Mouse (Mus musculus): ENCODE results near the gene Foxg1.

Foxg1 gene

DNA sequence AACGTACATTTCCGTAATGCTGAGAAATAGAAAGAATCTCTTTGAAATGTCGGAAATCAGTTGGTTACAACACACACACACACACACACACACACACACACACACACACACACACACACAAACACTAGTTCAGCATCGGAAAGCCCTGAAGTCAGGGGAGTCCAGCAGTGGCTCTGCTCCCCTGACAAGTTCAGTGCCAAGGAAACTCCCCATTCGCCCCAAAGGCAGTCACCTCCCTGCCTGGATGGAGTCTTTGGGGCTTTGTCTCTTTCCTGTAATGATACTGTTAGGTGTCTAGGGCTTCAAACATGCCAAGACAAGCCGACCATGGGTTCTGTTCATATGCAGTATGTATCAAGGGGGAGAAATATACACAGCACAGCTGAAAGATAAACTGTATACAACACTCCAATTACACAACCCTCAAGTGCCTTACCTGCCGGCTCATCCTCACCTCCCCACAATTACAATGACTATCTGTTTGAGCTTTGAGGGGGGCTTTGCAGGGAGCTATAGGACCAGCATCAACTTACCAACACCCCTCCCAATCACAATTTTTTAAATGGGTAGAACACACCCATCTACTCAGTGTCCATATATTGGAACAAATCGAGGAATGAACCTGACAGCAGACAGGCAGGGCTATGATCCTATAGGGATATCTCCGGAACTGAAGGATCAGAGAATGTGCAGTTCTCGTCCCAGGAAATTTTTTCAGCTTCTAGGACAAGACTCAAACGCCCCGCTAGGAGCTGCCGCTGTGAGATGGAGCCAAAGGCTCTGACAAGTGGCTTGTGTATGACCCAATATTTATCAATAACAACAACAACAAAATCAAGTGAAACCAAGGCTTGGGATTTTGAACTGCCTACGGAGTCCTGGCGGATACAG is 6.8 kb upstream of the Foxg1 start:
- Histone ChIP-seq H3K4me1 (replicated peaks; ENCODE audit: low read depth, low read length) (peaks cover 10% of the 10 kb centered on the region; the same call in 1 of the 2 replicates), H3K9me3 (ENCODE audit: low read length) (no peaks in the 10 kb centered on the region), H3K4me3 (replicated peaks; ENCODE audit: low read length) (no peak overlapping the region), H3K36me3 (ENCODE audit: insufficient read depth, low read length) (no peaks in the 10 kb centered on the region), H3K27me3 (ENCODE audit: insufficient read depth, low read length) (peaks cover 82% of the 10 kb centered on the region)
- TF ChIP-seq NANOG (IDR thresholded peaks at IDR 0.05; ENCODE audit: borderline replicate concordance, low read length) (no peak), CTCF (conservative IDR thresholded peaks at IDR 0.05; ENCODE audit: low read length) (no peak), POU5F1 (IDR thresholded peaks at IDR 0.05; ENCODE audit: borderline replicate concordance, low read length) (no peak)

- Histone ChIP-seq H3K27me3 (ENCODE audit: insufficient read depth, low read length) (peaks cover 86% of the 10 kb centered on the region), H3K36me3 (ENCODE audit: insufficient read depth, low read length) (no peaks in the 10 kb centered on the region), H3K9me3 (ENCODE audit: low read length) (no peaks in the 10 kb centered on the region), H3K4me1 (replicated peaks; ENCODE audit: low read depth, low read length) (peaks cover 10% of the 10 kb centered on the region; the same call in 1 of the 2 replicates), H3K4me3 (replicated peaks; ENCODE audit: low read length) (no peak overlapping the region)
- no peak for TF ChIP-seq CTCF (conservative IDR thresholded peaks at IDR 0.05; ENCODE audit: low read length)
- no peak for TF ChIP-seq NANOG (IDR thresholded peaks at IDR 0.05; ENCODE audit: borderline replicate concordance, low read length)
- no peak for TF ChIP-seq POU5F1 (IDR thresholded peaks at IDR 0.05; ENCODE audit: borderline replicate concordance, low read length)
Measured at GRCm38 (mm10) chr12:49376318-49376992, 6.0 kb upstream of the Foxg1 start.

GRCm38 (mm10) chr12:49377281-49377970 is 5.0 kb upstream of the Foxg1 start:
- H3K27me3 ChIP-seq (ENCODE audit: insufficient read depth, low read length), result peaks cover 93% of the 10 kb centered on the region
- no peaks in the 10 kb centered on the region for H3K36me3 ChIP-seq (ENCODE audit: insufficient read depth, low read length)
- H3K9me3 ChIP-seq (ENCODE audit: low read length), result no peaks in the 10 kb centered on the region
- H3K4me3 ChIP-seq (replicated peaks; ENCODE audit: low read length), result no peak overlapping the region
- H3K4me1 ChIP-seq (replicated peaks; ENCODE audit: low read depth, low read length), result peaks cover 20% of the 10 kb centered on the region; the same call in 1 of the 2 replicates
- TF ChIP-seq NANOG (IDR thresholded peaks at IDR 0.05; ENCODE audit: borderline replicate concordance, low read length) (no peak), CTCF (conservative IDR thresholded peaks at IDR 0.05; ENCODE audit: low read length) (no peak), POU5F1 (IDR thresholded peaks at IDR 0.05; ENCODE audit: borderline replicate concordance, low read length) (no peak)

DNA sequence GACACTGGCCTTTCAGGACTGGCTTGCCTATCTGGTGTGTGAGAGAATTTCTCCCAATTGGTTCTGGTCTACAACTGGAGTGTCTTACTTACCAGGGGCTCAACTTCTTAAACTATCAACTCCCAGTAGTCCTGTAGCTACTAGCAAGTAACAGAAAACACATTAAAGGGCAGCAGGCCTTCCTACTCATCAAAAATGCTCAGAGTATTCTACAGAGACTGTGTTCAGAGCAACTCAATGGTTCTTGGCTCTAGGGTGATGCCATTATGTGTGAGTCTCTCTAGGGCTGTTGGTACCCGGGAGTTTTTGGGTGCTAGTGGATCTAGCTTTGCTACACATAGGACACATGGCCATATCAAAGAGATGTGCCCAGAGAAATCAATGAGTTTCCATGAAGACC is 3.5 kb upstream of the Foxg1 start:
- H3K27me3 ChIP-seq (ENCODE audit: insufficient read depth, low read length), result peaks cover 88% of the 10 kb centered on the region
- no peak for TF ChIP-seq CTCF (conservative IDR thresholded peaks at IDR 0.05; ENCODE audit: low read length)
- TF ChIP-seq NANOG (IDR thresholded peaks at IDR 0.05; ENCODE audit: borderline replicate concordance, low read length), result no peak
- TF ChIP-seq POU5F1 (IDR thresholded peaks at IDR 0.05; ENCODE audit: borderline replicate concordance, low read length), result no peak

GRCm38 (mm10) chr12:49379446-49379845 is 3.0 kb upstream of the Foxg1 start:
- peaks cover 83% of the 10 kb centered on the region for H3K27me3 ChIP-seq (ENCODE audit: insufficient read depth, low read length)
- no peaks in the 10 kb centered on the region for H3K9me3 ChIP-seq (ENCODE audit: low read length)
- no peak for TF ChIP-seq POU5F1 (IDR thresholded peaks at IDR 0.05; ENCODE audit: borderline replicate concordance, low read length)
- TF ChIP-seq CTCF (conservative IDR thresholded peaks at IDR 0.05; ENCODE audit: low read length), result no peak
- TF ChIP-seq NANOG (IDR thresholded peaks at IDR 0.05; ENCODE audit: borderline replicate concordance, low read length), result no peak
- no peak overlapping the region for H3K4me3 ChIP-seq (replicated peaks; ENCODE audit: low read length)
- no peaks in the 10 kb centered on the region for H3K36me3 ChIP-seq (ENCODE audit: insufficient read depth, low read length)
- H3K4me1 ChIP-seq (replicated peaks; ENCODE audit: low read depth, low read length), result peaks cover 22% of the 10 kb centered on the region

More for the DNA sequence above, 3.5 kb upstream of the Foxg1 start:
- Histone ChIP-seq H3K4me3 (replicated peaks; ENCODE audit: low read length) (no peak overlapping the region), H3K9me3 (ENCODE audit: low read length) (no peaks in the 10 kb centered on the region), H3K36me3 (ENCODE audit: insufficient read depth, low read length) (no peaks in the 10 kb centered on the region), H3K4me1 (replicated peaks; ENCODE audit: low read depth, low read length) (peaks cover 26% of the 10 kb centered on the region)

DNA sequence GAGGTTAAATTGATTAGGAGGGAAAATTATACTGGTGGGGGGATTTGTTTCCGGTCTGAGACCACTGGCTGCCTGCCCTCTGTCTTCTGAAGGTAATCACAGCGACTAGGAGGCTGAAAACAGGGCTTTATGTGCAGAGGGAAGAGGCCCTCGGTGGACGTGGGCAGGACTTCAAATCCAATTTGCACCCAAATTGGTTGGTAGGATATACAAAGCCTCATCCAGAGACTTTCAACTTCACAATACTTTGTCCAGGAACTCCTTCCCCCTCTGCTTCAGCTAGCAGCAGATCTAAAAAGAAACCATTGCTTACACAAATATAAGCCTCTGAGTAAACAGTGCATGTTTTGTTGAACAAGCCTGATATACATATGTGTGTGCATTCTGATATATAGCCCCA is 2.0 kb upstream of the Foxg1 start:
- no peaks in the 10 kb centered on the region for H3K36me3 ChIP-seq (ENCODE audit: insufficient read depth, low read length)
- H3K4me3 ChIP-seq (replicated peaks; ENCODE audit: low read length), result no peak overlapping the region
- no peak for TF ChIP-seq POU5F1 (IDR thresholded peaks at IDR 0.05; ENCODE audit: borderline replicate concordance, low read length)
- TF ChIP-seq CTCF (conservative IDR thresholded peaks at IDR 0.05; ENCODE audit: low read length), result no peak
- no peak for TF ChIP-seq NANOG (IDR thresholded peaks at IDR 0.05; ENCODE audit: borderline replicate concordance, low read length)
- H3K27me3 ChIP-seq (ENCODE audit: insufficient read depth, low read length), result peaks cover 87% of the 10 kb centered on the region
- H3K9me3 ChIP-seq (ENCODE audit: low read length), result no peaks in the 10 kb centered on the region
- peaks cover 22% of the 10 kb centered on the region for H3K4me1 ChIP-seq (replicated peaks; ENCODE audit: low read depth, low read length)

GRCm38 (mm10) chr12:49381031-49381525 is 1.4 kb upstream of the Foxg1 start:
- no peak for TF ChIP-seq CTCF (conservative IDR thresholded peaks at IDR 0.05; ENCODE audit: low read length)
- Histone ChIP-seq H3K9me3 (ENCODE audit: low read length) (no peaks in the 10 kb centered on the region), H3K4me1 (replicated peaks; ENCODE audit: low read depth, low read length) (peaks cover 25% of the 10 kb centered on the region), H3K4me3 (replicated peaks; ENCODE audit: low read length) (no peak overlapping the region), H3K27me3 (ENCODE audit: insufficient read depth, low read length) (peaks cover 87% of the 10 kb centered on the region), H3K36me3 (ENCODE audit: insufficient read depth, low read length) (no peaks in the 10 kb centered on the region)

All from E14TG2a.4 (cell line).